Mouse (Mus musculus): ENCODE data around the gene Zglp1. TPM values are rescaled to one million over a fixed set of nuclear protein-coding genes. Genes with fewer than 3 reads are reported as not detected.
A peak's percentile ranks its signal among the peaks of the same experiment; 100 is the strongest.

Zglp1 gene
- polyA plus RNA-seq, 1 experiment from 2014 or later: 0.62 TPM

- ATAC-seq: no peak
- H3K4me1 ChIP-seq: peaks cover 50% of the 10 kb centered on the region
- 88% methylated on average over 9 of the region's 9 CpGs for WGBS (ENCODE audit: insufficient replicate concordance)
These were observed 26.5 kb upstream of the Zglp1 start for GRCm38 (mm10) chr9:21093423-21093822.

GRCm38 (mm10) chr9:21091707-21092320 is 24.9 kb upstream of the Zglp1 start, which contains the start of the genes Gm38431 and Raver1:
Gene Gm38431, minus strand, starts transcription at chr9:21091997.
Gene Raver1, minus strand, starts transcription at chr9:21092008.
- WGBS (ENCODE audit: insufficient replicate concordance): under 1% methylated on average over 54 of the region's 54 CpGs
- H3K9ac ChIP-seq: peak within 1 kb of the TSS; percentile 83
- peak within 1 kb of the TSS; percentile 69 for H3K4me3 ChIP-seq
- peak within 1 kb of the TSS; percentile 89 for H3K4me2 ChIP-seq
- H3K36me3 ChIP-seq: peaks cover 59% of the 10 kb centered on the region
- H3K4me1 ChIP-seq: peaks cover 44% of the 10 kb centered on the region
- H3K9me3 ChIP-seq (replicated peaks): no peaks in the 10 kb centered on the region
- H3K27ac ChIP-seq: peak within 1 kb of the TSS; percentile 88
- no peaks in the 10 kb centered on the region for H3K27me3 ChIP-seq (replicated peaks)
- ATAC-seq: peak; percentile 99

More at GRCm38 (mm10) chr9:21093423-21093822, 26.5 kb upstream of the Zglp1 start:
- no peaks in the 10 kb centered on the region for H3K27me3 ChIP-seq (replicated peaks)
- no peak overlapping the region for H3K4me2 ChIP-seq
- H3K9me3 ChIP-seq (replicated peaks): no peaks in the 10 kb centered on the region
- H3K9ac ChIP-seq: no peak overlapping the region
- H3K27ac ChIP-seq: no peak overlapping the region
- H3K4me3 ChIP-seq: no peak overlapping the region
- H3K36me3 ChIP-seq: peaks cover 43% of the 10 kb centered on the region

DNA sequence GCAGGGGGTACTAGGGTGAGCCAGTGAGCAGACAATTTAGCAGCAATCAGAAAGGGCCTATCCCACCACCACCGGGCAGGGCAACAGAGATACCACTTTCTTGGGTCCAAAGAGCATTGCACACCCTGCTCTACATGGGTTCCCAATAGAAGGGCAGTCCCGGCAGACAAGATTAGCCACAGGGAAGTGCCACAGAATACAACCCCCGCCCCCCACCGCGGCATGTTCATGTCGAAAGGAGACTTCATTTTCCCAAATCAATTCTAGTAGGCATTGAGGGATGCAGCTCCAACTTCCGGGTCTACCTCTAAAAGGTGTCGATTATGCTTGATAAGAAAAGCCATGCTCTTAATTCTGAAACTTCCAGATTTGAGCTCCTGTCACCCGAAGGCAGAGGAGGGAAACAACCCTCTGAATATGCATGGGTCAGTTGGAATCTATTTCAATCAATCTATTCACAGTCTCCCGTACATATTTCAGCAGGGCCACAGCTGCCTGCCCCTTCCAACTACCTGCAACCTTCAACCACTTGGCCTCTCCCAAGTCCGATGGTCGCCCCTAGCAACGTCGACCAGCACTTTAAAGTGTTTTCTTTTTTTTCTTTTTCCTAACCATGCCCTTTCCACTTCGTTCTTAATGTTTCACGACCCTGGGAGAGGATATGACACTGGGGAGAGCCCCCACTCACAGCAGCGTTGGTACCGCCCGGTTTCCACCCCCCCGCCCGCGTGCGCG is 24.2 kb upstream of the Zglp1 start:
- H3K9me3 ChIP-seq (replicated peaks): no peaks in the 10 kb centered on the region
- H3K4me3 ChIP-seq: peak overlapping the region; percentile 69
- peak overlapping the region; percentile 89 for H3K4me2 ChIP-seq
- H3K36me3 ChIP-seq: peaks cover 66% of the 10 kb centered on the region
- WGBS (ENCODE audit: insufficient replicate concordance): 1% methylated on average over 24 of the region's 24 CpGs
- H3K27me3 ChIP-seq (replicated peaks): no peaks in the 10 kb centered on the region
- H3K27ac ChIP-seq: peak overlapping the region; percentile 88
- peak overlapping the region; percentile 83 for H3K9ac ChIP-seq
- H3K4me1 ChIP-seq: peaks cover 47% of the 10 kb centered on the region
- peak; percentile 3; the same call in 1 of the 2 replicates for ATAC-seq

GRCm38 (mm10) chr9:21090537-21090936 is 23.6 kb upstream of the Zglp1 start:
- ATAC-seq: no peak
- H3K27ac ChIP-seq: peak overlapping the region; percentile 88
- WGBS (ENCODE audit: insufficient replicate concordance): 81% methylated on average over 1 of the region's 1 CpGs
- H3K27me3 ChIP-seq (replicated peaks): no peaks in the 10 kb centered on the region
- peak overlapping the region; percentile 89 for H3K4me2 ChIP-seq
- no peaks in the 10 kb centered on the region for H3K9me3 ChIP-seq (replicated peaks)
- peak overlapping the region; percentile 69 for H3K4me3 ChIP-seq
- peaks cover 48% of the 10 kb centered on the region for H3K4me1 ChIP-seq
- H3K9ac ChIP-seq: peak overlapping the region; percentile 83
- H3K36me3 ChIP-seq: peaks cover 72% of the 10 kb centered on the region

DNA sequence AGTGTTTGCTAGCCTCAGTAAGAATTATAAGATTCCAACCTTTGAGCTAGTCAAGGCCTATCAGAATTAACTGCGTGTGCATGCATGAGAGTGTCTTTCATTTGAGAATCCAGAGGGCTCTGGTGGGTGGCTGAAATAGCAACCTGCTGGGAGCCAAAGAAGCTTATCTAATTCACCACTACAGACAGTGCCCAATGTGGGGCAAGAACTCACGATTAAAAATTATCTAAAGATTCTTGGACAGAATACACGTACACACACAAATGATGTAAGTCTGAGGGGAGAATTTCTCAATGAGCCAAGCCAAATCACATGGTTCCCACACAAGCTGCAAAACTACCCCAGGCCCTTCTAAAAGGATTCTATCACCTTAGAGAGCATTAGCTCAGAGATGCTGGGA is 16.4 kb upstream of the Zglp1 start:
- Histone ChIP-seq H3K9me3 (replicated peaks) (no peaks in the 10 kb centered on the region), H3K4me2 (no peak overlapping the region), H3K4me3 (no peak overlapping the region), H3K36me3 (peaks cover 97% of the 10 kb centered on the region), H3K4me1 (peaks cover 25% of the 10 kb centered on the region), H3K27me3 (replicated peaks) (no peaks in the 10 kb centered on the region), H3K27ac (no peak overlapping the region), H3K9ac (no peak overlapping the region)
- 52% methylated on average over 3 of the region's 3 CpGs for WGBS (ENCODE audit: insufficient replicate concordance)
- 0 out of 2 replicates have a peak, but pooled peaks have one; percentile 49 for ATAC-seq

DNA sequence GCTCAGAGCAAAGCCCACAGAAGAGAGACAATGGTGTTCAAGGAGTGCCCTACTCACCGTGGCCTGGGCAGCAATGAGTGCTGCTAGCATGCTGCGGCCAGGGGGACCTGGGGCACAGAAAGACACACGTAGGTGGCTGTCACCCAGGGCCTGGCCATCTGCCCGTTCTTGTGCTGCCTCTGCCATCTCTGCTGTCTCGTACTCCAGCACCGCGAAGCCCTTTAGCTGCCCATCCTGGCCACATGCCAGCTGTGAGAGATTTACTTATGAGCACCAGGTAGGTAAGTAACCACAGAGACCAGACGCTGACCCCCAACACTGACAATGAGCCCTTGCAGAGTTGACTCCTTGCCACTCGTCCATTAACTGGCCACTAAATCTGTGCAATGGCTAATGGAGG is 14.2 kb upstream of the Zglp1 start:
- Histone ChIP-seq H3K36me3 (peaks cover 97% of the 10 kb centered on the region), H3K9ac (no peak overlapping the region), H3K27ac (no peak overlapping the region), H3K4me3 (no peak overlapping the region), H3K9me3 (replicated peaks) (no peaks in the 10 kb centered on the region), H3K4me1 (peaks cover 15% of the 10 kb centered on the region), H3K4me2 (no peak overlapping the region), H3K27me3 (replicated peaks) (no peaks in the 10 kb centered on the region)
- ATAC-seq: no peak
- WGBS (ENCODE audit: insufficient replicate concordance): 82% methylated on average over 9 of the region's 9 CpGs

- Histone ChIP-seq H3K4me3 (no peak overlapping the region), H3K9ac (no peak overlapping the region), H3K36me3 (peaks cover 84% of the 10 kb centered on the region), H3K27me3 (replicated peaks) (no peaks in the 10 kb centered on the region), H3K27ac (0 out of 2 replicates have a peak overlapping the region, but pooled peaks have one; percentile 1), H3K9me3 (replicated peaks) (no peaks in the 10 kb centered on the region), H3K4me2 (no peak overlapping the region), H3K4me1 (peaks cover 33% of the 10 kb centered on the region)
- ATAC-seq: no peak
- WGBS (ENCODE audit: insufficient replicate concordance): 76% methylated on average over 3 of the region's 3 CpGs
These were observed 8.7 kb upstream of the Zglp1 start for GRCm38 (mm10) chr9:21075625-21076024.

GRCm38 (mm10) chr9:21074173-21074572 is 7.3 kb upstream of the Zglp1 start:
- 64% methylated on average over 1 of the region's 1 CpGs for WGBS (ENCODE audit: insufficient replicate concordance)
- H3K36me3 ChIP-seq: peaks cover 82% of the 10 kb centered on the region
- H3K4me1 ChIP-seq: peaks cover 33% of the 10 kb centered on the region
- no peaks in the 10 kb centered on the region for H3K9me3 ChIP-seq (replicated peaks)
- H3K4me2 ChIP-seq: peak overlapping the region; percentile 93
- no peaks in the 10 kb centered on the region for H3K27me3 ChIP-seq (replicated peaks)
- peak overlapping the region; percentile 73 for H3K27ac ChIP-seq
- peak overlapping the region; percentile 85; the same call in 1 of the 2 replicates for H3K9ac ChIP-seq
- no peak overlapping the region for H3K4me3 ChIP-seq
- no peak for ATAC-seq

DNA sequence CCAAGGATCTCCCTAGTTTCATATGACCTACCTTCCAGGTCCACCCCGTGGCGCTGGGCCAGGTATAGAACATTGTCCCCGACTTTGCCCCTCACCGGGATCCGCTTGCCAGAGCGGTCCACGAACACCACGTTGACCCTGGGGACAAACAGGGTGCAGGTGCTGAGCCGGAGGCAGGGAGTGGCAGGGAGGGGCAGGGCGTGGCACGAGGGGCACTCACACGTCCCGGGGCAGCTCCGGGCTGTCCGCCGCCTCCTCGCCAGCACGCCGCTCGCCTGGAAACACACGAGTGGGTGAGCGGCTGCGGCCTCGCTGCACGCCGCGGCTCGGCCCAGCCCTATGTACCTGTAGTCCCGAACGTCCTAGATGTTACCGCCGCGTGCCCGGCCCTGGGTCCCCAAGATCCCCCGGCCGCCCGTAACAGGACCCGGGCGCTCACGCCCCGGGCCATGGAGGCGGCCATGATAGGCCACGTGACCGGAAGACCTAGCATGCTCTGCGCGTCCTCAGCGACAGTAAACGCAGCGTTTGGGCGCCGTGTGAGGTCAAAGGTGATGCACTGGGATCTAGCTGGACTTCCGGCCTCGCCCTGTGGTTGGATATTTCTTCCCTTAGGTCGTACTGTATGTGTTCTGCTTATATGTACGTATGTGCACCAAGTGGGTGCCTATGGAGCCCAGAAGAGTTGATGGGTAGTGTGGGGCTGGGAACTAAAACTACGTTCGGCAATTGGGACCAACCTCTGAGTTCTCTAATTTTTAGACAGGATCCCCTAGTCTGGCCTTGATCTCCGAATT is 6.3 kb upstream of the Zglp1 start, which contains the start of the genes Gm49373 and Fdx1l:
Gm49373 (minus strand) TSS at position 53 of the 797 bp plus-strand sequence.
Fdx1l (minus strand) TSS at position 571 of the 797 bp plus-strand sequence.
- Histone ChIP-seq H3K27ac (peak within 1 kb of the TSS; percentile 73), H3K36me3 (peaks cover 77% of the 10 kb centered on the region), H3K9ac (peak within 1 kb of the TSS; percentile 85)

GRCm38 (mm10) chr9:21072641-21073040 is 5.7 kb upstream of the Zglp1 start:
- 9% methylated on average over 4 of the region's 4 CpGs for WGBS (ENCODE audit: insufficient replicate concordance)

More for the DNA sequence above, 6.3 kb upstream of the Zglp1 start, which contains the start of the genes Gm49373 and Fdx1l:
- Histone ChIP-seq H3K4me2 (peak within 1 kb of the TSS; percentile 93), H3K4me3 (peak within 1 kb of the TSS; percentile 87), H3K4me1 (peaks cover 33% of the 10 kb centered on the region), H3K27me3 (replicated peaks) (no peaks in the 10 kb centered on the region), H3K9me3 (replicated peaks) (no peaks in the 10 kb centered on the region)
- 1% methylated on average over 58 of the region's 58 CpGs for WGBS (ENCODE audit: insufficient replicate concordance)
- ATAC-seq: peak; percentile 91

DNA sequence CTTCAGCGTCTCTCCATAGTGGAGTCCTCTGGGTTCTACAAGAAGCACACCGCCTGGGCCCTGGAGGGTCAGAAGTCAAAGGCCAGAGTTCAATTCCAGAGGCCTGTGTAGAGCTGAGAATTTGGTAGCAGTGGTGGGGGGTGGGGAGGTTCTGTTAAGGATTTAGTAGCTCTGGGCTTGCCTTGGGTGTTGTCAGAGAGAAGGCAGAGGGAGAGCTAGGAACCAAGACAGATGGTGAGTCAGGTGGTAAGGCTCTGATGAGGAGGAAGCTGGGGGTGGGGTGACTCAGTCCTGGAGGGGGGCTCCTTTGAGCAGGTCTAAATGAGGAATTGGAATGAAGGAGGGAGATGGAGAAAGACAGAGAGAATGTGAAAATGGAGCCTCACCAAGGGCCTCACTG is 4.0 kb downstream of the Zglp1 start:
- peaks cover 63% of the 10 kb centered on the region for H3K36me3 ChIP-seq
- WGBS (ENCODE audit: insufficient replicate concordance): 81% methylated on average over 2 of the region's 2 CpGs
- no peak overlapping the region for H3K9ac ChIP-seq
- no peak overlapping the region for H3K4me3 ChIP-seq
- no peaks in the 10 kb centered on the region for H3K9me3 ChIP-seq (replicated peaks)
- H3K4me1 ChIP-seq: 0 out of 2 replicates have a peak, but pooled peaks cover 5% of the 10 kb centered on the region
- no peak overlapping the region for H3K4me2 ChIP-seq
- no peaks in the 10 kb centered on the region for H3K27me3 ChIP-seq (replicated peaks)
- H3K27ac ChIP-seq: no peak overlapping the region
- no peak for ATAC-seq

More at GRCm38 (mm10) chr9:21072641-21073040, 5.7 kb upstream of the Zglp1 start:
- Histone ChIP-seq H3K36me3 (peaks cover 77% of the 10 kb centered on the region), H3K4me3 (peak overlapping the region; percentile 87), H3K4me1 (peaks cover 33% of the 10 kb centered on the region), H3K9me3 (replicated peaks) (no peaks in the 10 kb centered on the region), H3K9ac (peak overlapping the region; percentile 85), H3K27ac (peak overlapping the region; percentile 73), H3K27me3 (replicated peaks) (no peaks in the 10 kb centered on the region), H3K4me2 (peak overlapping the region; percentile 93)
- ATAC-seq: peak; percentile 18
